Mouse (Mus musculus): Measurements from ENCODE around the gene Cblb. TPM values are rescaled to one million over a fixed set of nuclear protein-coding genes. Genes with fewer than 3 reads are reported as not detected.
A peak's percentile ranks its signal among the peaks of the same experiment; 100 is the strongest.

Cblb gene
- polyA plus RNA-seq, 1 experiment from 2014 or later: 3.4 TPM

DNA sequence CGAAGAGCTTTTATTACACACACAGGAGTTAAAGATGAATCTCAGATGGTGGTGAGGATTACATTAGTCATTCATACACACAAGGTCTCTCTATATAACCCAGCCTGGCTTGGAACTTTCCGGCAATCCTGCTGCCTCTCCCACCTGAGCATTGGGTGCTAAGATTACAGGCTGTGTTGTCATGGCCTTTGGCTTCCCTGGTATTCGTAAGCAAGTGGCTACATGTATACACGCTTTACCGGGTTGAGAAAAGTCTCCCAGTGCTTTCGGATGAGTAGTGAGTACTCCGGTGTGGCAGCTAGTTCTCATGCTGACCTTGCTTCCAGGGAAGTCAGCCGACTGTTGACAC is 48.4 kb downstream of the Cblb start:
- Histone ChIP-seq H3K4me3 (no peak overlapping the region), H3K27me3 (replicated peaks) (no peaks in the 10 kb centered on the region), H3K9ac (no peak overlapping the region), H3K4me2 (no peak overlapping the region), H3K9me3 (replicated peaks) (no peaks in the 10 kb centered on the region), H3K36me3 (no peaks in the 10 kb centered on the region), H3K27ac (no peak overlapping the region), H3K4me1 (peaks cover 45% of the 10 kb centered on the region)
- 78% methylated on average over 8 of the region's 8 CpGs for WGBS (ENCODE audit: insufficient replicate concordance)
- ATAC-seq: no peak

DNA sequence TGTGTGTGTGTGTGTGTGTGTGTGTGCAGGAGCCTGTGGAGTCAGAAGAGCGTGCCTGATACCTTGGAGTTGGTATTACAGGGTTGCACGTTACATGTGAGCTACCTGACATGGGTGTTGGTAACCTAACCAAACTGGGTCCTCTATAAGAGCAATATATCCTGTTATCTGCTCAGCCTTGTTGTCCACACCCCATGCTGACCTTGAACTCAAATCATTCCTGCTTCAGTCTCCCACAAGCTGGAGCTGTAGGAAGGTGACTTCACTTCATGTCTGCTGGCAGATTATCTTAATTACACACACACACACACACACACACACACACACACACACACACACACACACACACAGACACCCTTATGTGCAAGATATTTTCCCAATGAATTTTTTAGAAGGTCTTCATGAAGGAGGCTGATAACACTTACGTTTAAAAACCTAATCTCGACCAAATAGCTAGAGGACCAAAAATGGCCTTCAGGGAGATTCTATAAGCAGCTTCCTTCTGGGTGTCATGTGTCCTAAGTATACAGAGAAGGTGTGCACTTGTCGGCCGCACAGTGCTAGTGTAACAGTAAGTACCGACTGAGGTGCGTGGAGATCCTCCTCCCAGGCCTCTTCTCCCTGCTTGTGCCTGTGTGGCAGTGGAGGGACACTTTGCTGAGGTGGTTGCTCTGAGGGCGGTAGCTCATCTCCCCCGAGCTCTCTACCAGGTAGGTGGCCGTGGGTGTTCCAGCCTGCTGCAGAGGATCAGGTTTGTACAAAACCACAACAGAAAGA is 49.8 kb downstream of the Cblb start:
- Histone ChIP-seq H3K27ac (0 out of 2 replicates have a peak overlapping the region, but pooled peaks have one; percentile 40), H3K4me3 (no peak overlapping the region), H3K4me1 (peaks cover 41% of the 10 kb centered on the region), H3K36me3 (no peaks in the 10 kb centered on the region), H3K9me3 (replicated peaks) (no peaks in the 10 kb centered on the region), H3K4me2 (peak overlapping the region; percentile 27), H3K9ac (no peak overlapping the region), H3K27me3 (replicated peaks) (no peaks in the 10 kb centered on the region)
- peak; percentile 74 for ATAC-seq
- 37% methylated on average over 11 of the region's 11 CpGs for WGBS (ENCODE audit: insufficient replicate concordance)

DNA sequence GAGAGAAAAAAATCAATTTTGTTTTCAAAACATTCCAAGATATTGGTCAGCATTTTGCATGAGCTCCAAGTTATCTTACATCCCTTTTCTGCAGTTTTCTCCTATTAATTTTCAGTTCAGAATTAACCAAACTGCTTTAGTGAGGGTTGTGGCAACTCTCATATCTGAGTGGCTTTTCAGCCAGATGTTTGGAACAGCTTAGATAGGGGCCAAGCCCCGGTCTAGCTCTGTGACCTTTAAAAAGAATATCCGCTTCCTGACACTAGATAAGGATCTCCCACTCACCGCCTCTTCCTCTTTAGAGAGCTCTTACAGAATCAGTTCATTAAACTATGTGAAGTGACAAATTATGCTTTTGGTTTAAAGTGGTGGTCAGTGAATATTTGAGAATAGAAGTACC is 50.7 kb downstream of the Cblb start:
- Histone ChIP-seq H3K4me3 (no peak overlapping the region), H3K4me1 (peaks cover 41% of the 10 kb centered on the region), H3K27me3 (replicated peaks) (no peaks in the 10 kb centered on the region), H3K36me3 (no peaks in the 10 kb centered on the region), H3K4me2 (peak overlapping the region; percentile 39), H3K9me3 (replicated peaks) (no peaks in the 10 kb centered on the region), H3K27ac (no peak overlapping the region), H3K9ac (no peak overlapping the region)
- 8% methylated on average over 3 of the region's 3 CpGs for WGBS (ENCODE audit: insufficient replicate concordance)
- peak; percentile 73 for ATAC-seq

DNA sequence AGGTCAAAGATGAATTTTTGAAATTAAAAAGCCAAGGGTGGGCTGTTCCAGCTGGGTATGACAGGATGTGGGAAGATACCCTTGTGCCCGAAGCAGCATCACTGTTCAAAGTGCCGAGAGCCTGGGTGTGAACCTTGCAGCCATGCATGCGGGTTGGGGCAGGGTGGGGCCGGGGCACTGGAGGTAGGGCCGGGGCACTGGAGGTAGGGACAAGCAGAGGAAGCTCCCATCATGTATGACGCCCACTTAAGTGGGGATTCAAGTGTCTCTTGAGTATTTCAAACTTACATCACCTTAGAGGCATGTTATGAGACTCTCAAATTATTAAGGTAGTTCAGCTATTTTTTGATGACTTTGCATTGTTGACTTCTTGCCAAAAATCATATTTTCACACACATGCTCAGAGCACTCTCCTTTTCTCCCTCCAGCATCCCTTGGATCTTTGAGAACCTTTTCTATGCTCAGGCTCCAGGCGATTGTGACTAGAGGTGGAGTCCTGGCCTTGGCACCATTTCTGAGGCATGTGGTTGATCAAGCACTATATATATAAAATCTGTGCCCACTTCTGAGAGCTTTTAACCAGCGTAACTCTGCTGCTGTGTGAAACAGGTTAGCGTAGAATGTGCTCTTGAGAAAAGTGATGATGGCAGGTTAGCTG is 55.9 kb downstream of the Cblb start:
- H3K9me3 ChIP-seq (replicated peaks): no peaks in the 10 kb centered on the region
- no peaks in the 10 kb centered on the region for H3K36me3 ChIP-seq
- no peak overlapping the region for H3K4me3 ChIP-seq
- no peak for ATAC-seq
- H3K27me3 ChIP-seq (replicated peaks): no peaks in the 10 kb centered on the region
- H3K4me2 ChIP-seq: no peak overlapping the region
- 79% methylated on average over 9 of the region's 9 CpGs for WGBS (ENCODE audit: insufficient replicate concordance)
- H3K4me1 ChIP-seq: peaks cover 11% of the 10 kb centered on the region
- H3K9ac ChIP-seq: no peak overlapping the region
- H3K27ac ChIP-seq: no peak overlapping the region

DNA sequence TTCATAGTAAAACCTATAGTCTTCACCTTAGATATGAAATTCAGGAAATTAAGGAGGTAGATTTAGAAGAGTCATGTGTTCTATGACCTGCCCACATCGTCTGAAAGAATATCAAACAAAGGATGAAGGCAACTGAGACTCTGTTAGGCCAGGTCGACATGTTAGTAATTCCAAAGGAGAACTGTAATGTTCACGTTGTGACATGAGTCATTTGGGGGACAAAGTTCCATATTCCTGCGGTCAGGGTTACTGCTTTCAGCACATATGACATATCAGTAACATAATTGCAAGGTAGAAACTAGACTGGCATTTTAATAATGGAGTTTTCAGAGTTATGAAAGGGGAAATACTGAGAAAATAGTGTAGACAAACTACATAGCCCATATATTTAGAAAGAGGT is 58.3 kb downstream of the Cblb start:
- H3K4me3 ChIP-seq: no peak overlapping the region
- peaks cover 12% of the 10 kb centered on the region; the same call in 1 of the 2 replicates for H3K4me1 ChIP-seq
- ATAC-seq: no peak
- no peak overlapping the region for H3K4me2 ChIP-seq
- 64% methylated on average over 4 of the region's 4 CpGs for WGBS (ENCODE audit: insufficient replicate concordance)
- no peak overlapping the region for H3K27ac ChIP-seq
- H3K9ac ChIP-seq: no peak overlapping the region
- H3K9me3 ChIP-seq (replicated peaks): no peaks in the 10 kb centered on the region
- H3K36me3 ChIP-seq: no peaks in the 10 kb centered on the region
- no peaks in the 10 kb centered on the region for H3K27me3 ChIP-seq (replicated peaks)

DNA sequence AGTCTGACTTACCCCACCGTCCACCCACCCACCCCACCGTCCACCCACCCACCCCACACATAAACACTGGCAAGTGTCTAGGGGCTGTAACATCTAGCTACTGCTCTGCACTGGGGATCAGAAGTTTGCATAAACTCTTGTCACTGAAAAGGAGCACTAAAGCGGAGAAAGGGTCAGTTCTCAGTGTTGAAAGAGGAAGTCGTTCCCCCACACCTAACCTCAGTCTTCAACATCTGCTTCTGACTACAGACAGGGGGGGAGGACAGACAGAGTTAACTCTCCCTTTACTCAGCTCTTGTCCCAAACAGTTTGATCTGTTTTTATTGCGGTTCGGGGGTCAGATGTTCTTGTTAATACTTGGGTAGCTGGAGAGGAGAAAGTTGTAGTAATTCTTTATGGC is 59.9 kb downstream of the Cblb start:
- no peak for ATAC-seq
- Histone ChIP-seq H3K4me2 (no peak overlapping the region), H3K9ac (no peak overlapping the region), H3K4me1 (peaks cover 12% of the 10 kb centered on the region; the same call in 1 of the 2 replicates), H3K27me3 (replicated peaks) (no peaks in the 10 kb centered on the region), H3K27ac (no peak overlapping the region), H3K36me3 (no peaks in the 10 kb centered on the region), H3K4me3 (no peak overlapping the region), H3K9me3 (replicated peaks) (no peaks in the 10 kb centered on the region)
- WGBS (ENCODE audit: insufficient replicate concordance): 29% methylated on average over 6 of the region's 6 CpGs

DNA sequence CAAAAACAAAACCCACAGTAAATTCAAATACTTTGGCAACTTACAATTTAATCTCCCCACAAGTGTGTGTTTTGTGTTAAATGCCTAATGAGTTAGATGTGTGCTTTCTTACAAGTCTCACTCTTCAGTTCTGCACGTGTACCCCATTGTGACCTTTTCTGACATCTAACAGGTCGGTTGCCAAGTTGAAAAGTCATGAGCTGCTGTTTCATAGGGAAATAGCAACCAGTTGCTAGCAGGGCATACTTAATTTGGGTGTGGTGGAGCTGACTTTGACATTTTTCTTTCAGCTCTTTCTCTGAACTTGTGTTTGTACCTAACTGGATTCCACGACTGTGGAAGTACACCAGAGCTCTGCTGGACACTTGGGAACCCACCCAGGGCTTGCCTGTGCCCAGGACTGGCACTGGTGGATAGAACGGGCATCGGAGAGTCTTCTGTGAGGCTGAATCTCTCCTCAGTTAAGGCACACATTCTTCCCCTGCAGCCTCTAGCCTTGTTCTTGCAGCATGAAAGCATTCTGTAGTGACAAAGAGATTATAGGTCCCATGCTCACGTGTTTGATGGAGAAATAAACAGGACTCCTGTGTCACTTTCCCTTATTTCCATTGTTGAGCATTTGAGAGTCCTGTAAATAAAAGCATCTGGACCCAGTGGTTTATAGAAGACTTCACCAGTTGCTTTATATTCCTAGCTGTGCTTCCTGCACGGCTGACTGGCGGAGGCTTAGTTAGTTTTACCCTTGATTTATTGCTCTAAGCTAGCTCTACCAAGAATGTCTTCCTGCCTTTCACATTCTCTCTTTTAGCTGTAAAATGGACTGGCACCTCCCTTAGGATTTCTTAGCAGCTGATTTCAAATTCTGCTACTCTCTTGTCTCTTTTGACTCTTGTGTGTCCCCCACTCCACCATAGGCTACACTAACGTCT is 62.6 kb downstream of the Cblb start:
- no peak overlapping the region for H3K4me2 ChIP-seq
- H3K9ac ChIP-seq: no peak overlapping the region
- no peaks in the 10 kb centered on the region for H3K27me3 ChIP-seq (replicated peaks)
- no peaks in the 10 kb centered on the region for H3K36me3 ChIP-seq
- no peak for ATAC-seq
- H3K4me3 ChIP-seq: no peak overlapping the region
- H3K27ac ChIP-seq: no peak overlapping the region
- peaks cover 12% of the 10 kb centered on the region; the same call in 1 of the 2 replicates for H3K4me1 ChIP-seq
- WGBS (ENCODE audit: insufficient replicate concordance): 71% methylated on average over 9 of the region's 9 CpGs
- no peaks in the 10 kb centered on the region for H3K9me3 ChIP-seq (replicated peaks)

DNA sequence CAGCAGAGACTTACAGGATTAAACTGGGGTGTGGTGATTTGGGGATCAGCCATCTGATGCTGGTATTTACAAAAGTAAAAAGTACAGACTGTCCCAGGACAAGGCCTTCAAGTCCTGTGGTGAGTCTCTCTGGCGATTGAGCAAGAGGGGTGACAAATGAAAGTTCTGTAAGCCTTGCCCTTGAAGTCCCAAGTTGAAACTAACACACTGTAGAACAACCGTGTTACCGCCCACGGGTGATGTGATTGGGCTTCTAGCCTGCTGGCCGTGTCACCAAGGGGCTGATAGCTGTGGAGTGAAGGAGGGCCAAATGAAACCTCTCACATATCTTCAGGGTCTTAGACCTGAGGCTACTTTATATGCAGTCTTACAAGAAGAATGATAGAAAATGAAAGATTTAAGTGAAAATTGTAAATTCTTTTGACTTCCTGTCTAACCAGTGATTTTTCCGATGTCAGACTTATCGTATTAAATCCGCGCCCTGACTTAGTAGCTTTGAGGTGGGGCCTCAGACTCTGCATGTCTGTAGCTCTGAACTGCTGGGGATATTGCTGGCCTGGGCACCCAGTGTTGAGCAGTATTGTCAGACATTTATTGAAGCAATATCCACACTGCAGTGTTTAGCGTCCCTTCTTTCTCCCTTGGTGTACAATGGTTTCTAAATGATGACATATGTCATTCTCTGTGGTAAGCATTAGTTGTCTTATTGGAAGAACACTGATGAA is 63.9 kb downstream of the Cblb start:
- WGBS (ENCODE audit: insufficient replicate concordance): 79% methylated on average over 10 of the region's 10 CpGs
- H3K4me3 ChIP-seq: no peak overlapping the region

DNA sequence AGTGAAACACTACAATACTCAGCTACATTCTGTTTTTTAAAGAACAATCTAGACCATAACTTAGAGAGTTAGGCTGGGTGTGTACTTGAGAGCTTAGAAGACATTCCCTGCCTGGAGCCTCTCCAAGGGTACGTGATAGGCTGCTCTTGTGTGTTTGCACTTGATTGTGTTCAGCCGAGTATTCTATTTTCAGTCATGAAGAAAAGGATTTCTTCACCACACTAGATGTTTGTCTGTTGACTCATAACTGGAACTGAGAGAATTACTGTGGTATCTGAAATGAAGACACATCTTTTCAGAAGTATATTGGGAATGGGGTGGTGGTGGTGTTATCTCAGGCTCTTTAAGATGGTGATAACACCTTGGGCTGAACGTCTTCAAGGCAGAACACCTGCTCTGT is 64.6 kb downstream of the Cblb start:
- no peak for ATAC-seq
- 54% methylated on average over 3 of the region's 3 CpGs for WGBS (ENCODE audit: insufficient replicate concordance)

More for the DNA sequence above, 63.9 kb downstream of the Cblb start:
- H3K36me3 ChIP-seq: no peaks in the 10 kb centered on the region
- peaks cover 8% of the 10 kb centered on the region; the same call in 1 of the 2 replicates for H3K4me1 ChIP-seq
- H3K27ac ChIP-seq: no peak overlapping the region
- no peaks in the 10 kb centered on the region for H3K9me3 ChIP-seq (replicated peaks)
- no peak for ATAC-seq
- no peak overlapping the region for H3K9ac ChIP-seq
- H3K27me3 ChIP-seq (replicated peaks): no peaks in the 10 kb centered on the region
- H3K4me2 ChIP-seq: no peak overlapping the region

DNA sequence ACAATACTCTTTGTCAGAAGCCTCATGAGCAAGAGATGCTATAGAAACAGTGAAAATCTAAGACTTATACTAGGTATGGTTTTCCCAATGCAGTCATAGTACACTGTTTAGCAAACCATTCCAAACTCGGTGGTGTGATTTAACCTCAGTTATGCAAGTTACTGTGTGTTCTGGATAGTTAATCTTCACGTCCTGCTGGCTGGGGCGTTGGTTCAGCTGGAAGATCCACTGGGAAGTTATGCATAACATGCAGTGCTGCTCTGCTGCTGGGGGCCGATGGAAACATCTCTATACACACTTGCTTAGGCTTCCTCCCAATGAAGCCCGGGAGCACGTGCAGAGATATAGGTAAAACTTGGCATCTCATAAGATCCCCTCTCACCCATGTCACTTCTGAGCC is 69.4 kb downstream of the Cblb start:
- H3K4me1 ChIP-seq: no peaks in the 10 kb centered on the region
- no peak overlapping the region for H3K4me3 ChIP-seq
- H3K36me3 ChIP-seq: peaks cover 2% of the 10 kb centered on the region; the same call in 1 of the 2 replicates
- H3K27me3 ChIP-seq (replicated peaks): no peaks in the 10 kb centered on the region
- no peak overlapping the region for H3K9ac ChIP-seq
- H3K4me2 ChIP-seq: no peak overlapping the region
- 77% methylated on average over 6 of the region's 6 CpGs for WGBS (ENCODE audit: insufficient replicate concordance)
- H3K27ac ChIP-seq: no peak overlapping the region
- H3K9me3 ChIP-seq (replicated peaks): no peaks in the 10 kb centered on the region
- no peak for ATAC-seq

More for the DNA sequence above, 64.6 kb downstream of the Cblb start:
- H3K4me1 ChIP-seq: peaks cover 8% of the 10 kb centered on the region; the same call in 1 of the 2 replicates
- H3K36me3 ChIP-seq: no peaks in the 10 kb centered on the region
- no peak overlapping the region for H3K4me2 ChIP-seq
- H3K9ac ChIP-seq: no peak overlapping the region
- no peak overlapping the region for H3K4me3 ChIP-seq
- no peak overlapping the region for H3K27ac ChIP-seq
- no peaks in the 10 kb centered on the region for H3K27me3 ChIP-seq (replicated peaks)
- no peaks in the 10 kb centered on the region for H3K9me3 ChIP-seq (replicated peaks)

DNA sequence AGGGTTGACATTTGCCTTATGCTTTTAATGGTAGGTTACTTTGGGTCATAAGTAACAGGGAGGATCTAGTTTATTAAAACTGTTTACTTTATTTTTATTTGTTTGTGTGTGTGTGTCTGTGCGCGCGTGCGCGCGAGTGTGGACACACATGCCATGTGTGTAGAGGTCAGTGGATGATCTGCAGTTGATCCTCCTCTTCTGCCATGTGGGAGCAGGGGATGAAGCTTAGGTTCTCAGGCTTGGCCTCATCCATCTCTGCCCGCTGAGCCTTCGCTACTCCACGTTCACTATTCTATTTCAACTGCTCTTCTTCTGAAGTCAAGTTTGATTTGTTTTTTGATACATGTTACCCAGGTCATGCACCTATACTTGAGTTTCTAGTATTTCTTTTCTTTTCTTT is 73.6 kb downstream of the Cblb start:
- no peak overlapping the region for H3K9ac ChIP-seq
- no peak for ATAC-seq
- no peak overlapping the region for H3K27ac ChIP-seq
- H3K27me3 ChIP-seq (replicated peaks): no peaks in the 10 kb centered on the region
- H3K9me3 ChIP-seq (replicated peaks): no peaks in the 10 kb centered on the region
- 91% methylated on average over 9 of the region's 9 CpGs for WGBS (ENCODE audit: insufficient replicate concordance)
- H3K4me3 ChIP-seq: no peak overlapping the region
- H3K4me2 ChIP-seq: no peak overlapping the region
- peaks cover 2% of the 10 kb centered on the region; the same call in 1 of the 2 replicates for H3K36me3 ChIP-seq
- no peaks in the 10 kb centered on the region for H3K4me1 ChIP-seq

Measured in liver, embryonic 12.5 days (tissue).